Mouse (Mus musculus): ENCODE measurements around the gene Fxn. TPM values are rescaled to one million over a fixed set of nuclear protein-coding genes. Genes with fewer than 3 reads are reported as not detected.
A peak's percentile ranks its signal among the peaks of the same experiment; 100 is the strongest.

Fxn gene
- polyA plus RNA-seq, 1 experiment from 2014 or later, result 36.5 TPM

GRCm38 (mm10) chr19:24259390-24260351 lies 20.7 kb downstream of the Fxn start:
- Histone ChIP-seq H3K9ac (ENCODE audit: low read depth, low read length) (no peak overlapping the region), H3K36me3 (ENCODE audit: control insufficient read depth, insufficient read depth) (no peaks in the 10 kb centered on the region), H3K27me3 (ENCODE audit: control insufficient read depth, insufficient read depth, low read depth, low read length) (no peaks in the 10 kb centered on the region), H3K4me3 (ENCODE audit: low read depth, low read length) (no peak overlapping the region), H3K4me1 (ENCODE audit: control insufficient read depth, low read depth, low read length) (no peaks in the 10 kb centered on the region), H3K9me3 (replicated peaks; ENCODE audit: control insufficient read depth, low read length) (no peaks in the 10 kb centered on the region), H3K4me2 (ENCODE audit: low read depth, low read length) (no peak overlapping the region), H3K27ac (ENCODE audit: low read length) (no peak overlapping the region)
- 65% methylated on average over 12 of the region's 12 CpGs for WGBS (ENCODE audit: insufficient replicate concordance)
- ATAC-seq (ENCODE audit: low read depth), result no peak

- H3K9me3 ChIP-seq (replicated peaks; ENCODE audit: control insufficient read depth, low read length), result no peaks in the 10 kb centered on the region
- no peak overlapping the region for H3K4me2 ChIP-seq (ENCODE audit: low read depth, low read length)
- no peak overlapping the region for H3K4me3 ChIP-seq (ENCODE audit: low read depth, low read length)
- no peak overlapping the region for H3K9ac ChIP-seq (ENCODE audit: low read depth, low read length)
- 63% methylated on average over 5 of the region's 5 CpGs for WGBS (ENCODE audit: insufficient replicate concordance)
- H3K4me1 ChIP-seq (ENCODE audit: control insufficient read depth, low read depth, low read length), result no peaks in the 10 kb centered on the region
- H3K36me3 ChIP-seq (ENCODE audit: control insufficient read depth, insufficient read depth), result no peaks in the 10 kb centered on the region
- no peak for ATAC-seq (ENCODE audit: low read depth)
- H3K27ac ChIP-seq (ENCODE audit: low read length), result no peak overlapping the region
- no peaks in the 10 kb centered on the region for H3K27me3 ChIP-seq (ENCODE audit: control insufficient read depth, insufficient read depth, low read depth, low read length)
Observed at GRCm38 (mm10) chr19:24258368-24258767, 22.0 kb downstream of the Fxn start.

- no peaks in the 10 kb centered on the region for H3K36me3 ChIP-seq (ENCODE audit: control insufficient read depth, insufficient read depth)
- no peaks in the 10 kb centered on the region for H3K4me1 ChIP-seq (ENCODE audit: control insufficient read depth, low read depth, low read length)
- no peaks in the 10 kb centered on the region for H3K27me3 ChIP-seq (ENCODE audit: control insufficient read depth, insufficient read depth, low read depth, low read length)
- no peak overlapping the region for H3K4me2 ChIP-seq (ENCODE audit: low read depth, low read length)
- H3K27ac ChIP-seq (ENCODE audit: low read length), result no peak overlapping the region
- H3K4me3 ChIP-seq (ENCODE audit: low read depth, low read length), result no peak overlapping the region
- H3K9ac ChIP-seq (ENCODE audit: low read depth, low read length), result no peak overlapping the region
- ATAC-seq (ENCODE audit: low read depth), result no peak
- H3K9me3 ChIP-seq (replicated peaks; ENCODE audit: control insufficient read depth, low read length), result no peaks in the 10 kb centered on the region
- 77% methylated on average over 6 of the region's 6 CpGs for WGBS (ENCODE audit: insufficient replicate concordance)
Observed at GRCm38 (mm10) chr19:24257962-24258361, 22.4 kb downstream of the Fxn start.

DNA sequence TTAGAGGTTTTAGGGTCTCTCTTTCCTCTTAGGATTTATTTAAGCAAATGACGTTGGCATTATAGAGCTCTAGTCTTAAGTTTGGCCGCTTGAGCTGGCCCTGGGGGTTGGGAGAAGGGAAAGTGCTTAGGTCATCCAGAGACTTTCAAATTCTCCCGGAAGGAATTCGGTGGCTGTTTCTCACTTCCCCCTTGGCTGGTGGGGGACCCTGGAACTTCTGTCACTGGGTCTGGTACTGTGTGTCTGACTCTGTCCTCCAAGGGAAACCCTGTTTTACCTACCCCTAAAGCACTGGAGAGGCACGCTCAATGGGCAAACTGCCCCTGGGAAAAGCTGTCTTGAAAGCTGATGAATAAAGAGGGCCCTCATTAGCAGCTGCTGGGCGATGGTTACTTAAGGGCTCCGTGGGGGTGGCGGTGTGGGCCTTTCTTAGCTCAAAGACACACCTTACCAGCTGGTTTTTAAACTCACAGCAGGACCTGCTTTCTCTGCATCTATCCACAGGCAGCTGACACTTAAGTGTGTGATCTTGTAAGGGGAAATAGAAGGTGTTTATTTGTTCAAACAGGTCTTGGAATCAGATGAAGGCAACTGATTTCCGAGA lies 26.6 kb downstream of the Fxn start:
- ATAC-seq (ENCODE audit: low read depth), result no peak
- no peak overlapping the region for H3K27ac ChIP-seq (ENCODE audit: low read length)

GRCm38 (mm10) chr19:24251869-24252268 lies 28.5 kb downstream of the Fxn start:
- Histone ChIP-seq H3K36me3 (ENCODE audit: control insufficient read depth, insufficient read depth) (no peaks in the 10 kb centered on the region), H3K4me3 (ENCODE audit: low read depth, low read length) (no peak overlapping the region), H3K9ac (ENCODE audit: low read depth, low read length) (no peak overlapping the region), H3K4me2 (ENCODE audit: low read depth, low read length) (no peak overlapping the region), H3K9me3 (replicated peaks; ENCODE audit: control insufficient read depth, low read length) (no peaks in the 10 kb centered on the region), H3K27me3 (ENCODE audit: control insufficient read depth, insufficient read depth, low read depth, low read length) (no peaks in the 10 kb centered on the region), H3K4me1 (ENCODE audit: control insufficient read depth, low read depth, low read length) (no peaks in the 10 kb centered on the region), H3K27ac (ENCODE audit: low read length) (no peak overlapping the region)
- 23% methylated on average over 6 of the region's 6 CpGs for WGBS (ENCODE audit: insufficient replicate concordance)
- ATAC-seq (ENCODE audit: low read depth), result peak; percentile 32; the same call in 1 of the 2 replicates

More for the DNA sequence above, 26.6 kb downstream of the Fxn start:
- H3K9ac ChIP-seq (ENCODE audit: low read depth, low read length), result no peak overlapping the region
- WGBS (ENCODE audit: insufficient replicate concordance), result 39% methylated on average over 9 of the region's 9 CpGs
- H3K27me3 ChIP-seq (ENCODE audit: control insufficient read depth, insufficient read depth, low read depth, low read length), result no peaks in the 10 kb centered on the region
- H3K9me3 ChIP-seq (replicated peaks; ENCODE audit: control insufficient read depth, low read length), result no peaks in the 10 kb centered on the region
- no peaks in the 10 kb centered on the region for H3K4me1 ChIP-seq (ENCODE audit: control insufficient read depth, low read depth, low read length)
- H3K4me2 ChIP-seq (ENCODE audit: low read depth, low read length), result no peak overlapping the region
- no peaks in the 10 kb centered on the region for H3K36me3 ChIP-seq (ENCODE audit: control insufficient read depth, insufficient read depth)
- no peak overlapping the region for H3K4me3 ChIP-seq (ENCODE audit: low read depth, low read length)

- Histone ChIP-seq H3K4me3 (ENCODE audit: low read depth, low read length) (no peak overlapping the region), H3K36me3 (ENCODE audit: control insufficient read depth, insufficient read depth) (no peaks in the 10 kb centered on the region), H3K4me2 (ENCODE audit: low read depth, low read length) (no peak overlapping the region), H3K27ac (ENCODE audit: low read length) (no peak overlapping the region), H3K9ac (ENCODE audit: low read depth, low read length) (no peak overlapping the region), H3K27me3 (ENCODE audit: control insufficient read depth, insufficient read depth, low read depth, low read length) (no peaks in the 10 kb centered on the region), H3K9me3 (replicated peaks; ENCODE audit: control insufficient read depth, low read length) (no peaks in the 10 kb centered on the region), H3K4me1 (ENCODE audit: control insufficient read depth, low read depth, low read length) (no peaks in the 10 kb centered on the region)
- ATAC-seq (ENCODE audit: low read depth), result no peak
- WGBS (ENCODE audit: insufficient replicate concordance), result 68% methylated on average over 6 of the region's 6 CpGs
Observed at GRCm38 (mm10) chr19:24243340-24243739, 37.1 kb downstream of the Fxn start.

DNA sequence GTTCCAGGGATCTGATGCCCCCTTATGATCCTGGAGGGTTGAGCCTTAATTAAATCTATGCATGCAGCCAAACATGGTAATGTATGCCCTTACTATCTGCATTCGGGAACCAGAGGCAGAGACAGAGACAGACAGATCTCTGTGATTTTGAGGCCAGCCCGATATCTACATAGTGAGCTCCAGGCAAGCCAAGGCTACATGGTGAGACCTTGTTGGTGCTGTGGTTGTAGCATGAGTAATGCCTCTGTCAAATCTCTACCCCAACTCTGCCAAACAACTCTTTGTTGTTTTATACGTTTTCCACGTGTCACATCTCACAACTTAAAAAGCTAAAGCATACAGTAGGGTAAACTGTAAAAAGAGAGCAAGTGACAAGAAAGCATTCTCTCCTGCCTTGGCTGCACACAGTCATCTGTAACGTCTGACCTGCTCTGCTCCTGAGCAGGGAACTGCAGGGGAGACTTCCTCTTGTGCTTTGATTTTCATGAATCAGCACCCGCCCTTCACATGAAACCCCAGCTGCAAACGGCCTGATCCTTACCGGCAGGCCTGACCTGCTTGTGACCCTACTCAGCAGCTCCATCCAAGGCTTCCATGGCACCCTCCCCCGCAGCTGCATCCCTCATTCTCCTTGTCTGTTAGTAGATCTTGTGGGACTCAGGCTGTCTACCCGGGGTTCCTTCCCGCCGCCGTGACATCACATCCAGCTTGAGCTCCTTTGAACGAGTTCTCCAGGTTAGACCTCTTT lies 38.4 kb downstream of the Fxn start:
- ATAC-seq (ENCODE audit: low read depth), result no peak

GRCm38 (mm10) chr19:24241271-24241670 lies 39.1 kb downstream of the Fxn start:
- Histone ChIP-seq H3K9me3 (replicated peaks; ENCODE audit: control insufficient read depth, low read length) (no peaks in the 10 kb centered on the region), H3K4me2 (ENCODE audit: low read depth, low read length) (no peak overlapping the region), H3K4me1 (ENCODE audit: control insufficient read depth, low read depth, low read length) (no peaks in the 10 kb centered on the region), H3K9ac (ENCODE audit: low read depth, low read length) (no peak overlapping the region), H3K4me3 (ENCODE audit: low read depth, low read length) (no peak overlapping the region), H3K27ac (ENCODE audit: low read length) (no peak overlapping the region), H3K36me3 (ENCODE audit: control insufficient read depth, insufficient read depth) (no peaks in the 10 kb centered on the region), H3K27me3 (ENCODE audit: control insufficient read depth, insufficient read depth, low read depth, low read length) (no peaks in the 10 kb centered on the region)
- no peak for ATAC-seq (ENCODE audit: low read depth)
- 62% methylated on average over 8 of the region's 8 CpGs for WGBS (ENCODE audit: insufficient replicate concordance)

More for the DNA sequence above, 38.4 kb downstream of the Fxn start:
- Histone ChIP-seq H3K36me3 (ENCODE audit: control insufficient read depth, insufficient read depth) (no peaks in the 10 kb centered on the region), H3K9me3 (replicated peaks; ENCODE audit: control insufficient read depth, low read length) (no peaks in the 10 kb centered on the region), H3K4me3 (ENCODE audit: low read depth, low read length) (no peak overlapping the region), H3K27ac (ENCODE audit: low read length) (no peak overlapping the region), H3K27me3 (ENCODE audit: control insufficient read depth, insufficient read depth, low read depth, low read length) (no peaks in the 10 kb centered on the region), H3K4me1 (ENCODE audit: control insufficient read depth, low read depth, low read length) (no peaks in the 10 kb centered on the region), H3K9ac (ENCODE audit: low read depth, low read length) (no peak overlapping the region), H3K4me2 (ENCODE audit: low read depth, low read length) (no peak overlapping the region)
- 27% methylated on average over 14 of the region's 14 CpGs for WGBS (ENCODE audit: insufficient replicate concordance)

Data from liver, embryonic 16.5 days (tissue).